21 mouse cellular contexts compared by ENCODE assay signal in the genomic region with DNA sequence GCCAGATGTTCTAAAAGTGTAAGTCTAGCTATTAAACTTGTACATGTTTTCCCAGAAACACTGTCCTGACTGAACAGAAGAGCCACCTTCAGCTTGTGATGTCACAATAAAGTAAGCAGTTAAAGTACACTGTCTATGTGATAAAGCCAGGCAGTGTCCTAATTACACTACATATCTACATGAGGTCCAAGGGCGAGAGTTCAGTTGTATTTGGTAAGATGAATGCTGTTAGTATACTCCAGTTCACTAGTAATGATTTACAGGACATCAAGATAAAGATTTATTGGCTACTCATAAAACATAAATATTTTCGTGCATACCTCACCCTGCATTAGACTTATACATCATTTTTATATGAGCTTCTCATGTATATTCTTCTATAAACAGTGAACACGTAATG.
A peak's percentile ranks its signal among the peaks of the same experiment; 100 is the strongest.
DNase-seq lines count a peak whose midpoint lies in the region; ATAC-seq and TF ChIP-seq lines count a peak whose summit lies in the region.
"Had no signal": no experiment of that assay in that cellular context is flagged by ENCODE, and none has a peak within 500 bp of the region (broad histone marks: within the 10 kb centered on the region; RNA-seq: fewer than 3 reads in every experiment).

No protein-coding gene starts in this region.

- no peak for DNase-seq in intestine, embryonic 14.5 days (ENCODE audit: low spot score)
- peak; percentile 60 for DNase-seq in large intestine, adult 2 months (ENCODE audit: low read depth, low spot score)
- no peak for DNase-seq in spleen, adult 12 weeks (ENCODE audit: low spot score)
- no peak for DNase-seq in right cerebral cortex, postnatal 36 days (ENCODE audit: low spot score in 2 of 2)
- no peak for DNase-seq in Muller cell, postnatal 12 days (ENCODE audit: inconsistent ontology term)
- no peak for DNase-seq in cerebellum, adult 2 months
- DNase-seq: adrenal gland, adult 8-10 months; adrenal gland, postnatal 14 days; adrenal gland, postnatal 36 days; cerebellum, adult 11-12 months; cerebellum, adult 8-10 months; cerebellum, adult 9-11 months; cerebellum, postnatal 36 days had no signal

- H3K9ac ChIP-seq in intestine, embryonic 14.5 days (ENCODE audit: low read length) = no peak overlapping the region
- H3K9ac ChIP-seq in intestine, embryonic 16.5 days (ENCODE audit: low read depth, low read length) = no peak overlapping the region
- H3K9ac ChIP-seq: embryonic facial prominence, embryonic 13.5 days; embryonic facial prominence, embryonic 15.5 days; forebrain, embryonic 13.5 days; forebrain, embryonic 15.5 days; forebrain, postnatal 0 days had no signal

- ATAC-seq in intestine, embryonic 14.5 days (replicated peaks; ENCODE audit: low FRiP score, low TSS enrichment, low read depth) = 0 out of 2 replicates have a peak, but pooled peaks have one; percentile 37
- ATAC-seq in intestine, embryonic 16.5 days = peak; percentile 98
- ATAC-seq: forebrain, embryonic 13.5 days; forebrain, embryonic 15.5 days had no signal

- no peak overlapping the region for H3K4me3 ChIP-seq in embryonic fibroblast, embryonic 13.5 days (ENCODE audit: insufficient read depth, low read length)
- H3K4me3 ChIP-seq in intestine, embryonic 14.5 days (ENCODE audit: low read depth, low read length) = no peak overlapping the region
- no peak overlapping the region for H3K4me3 ChIP-seq in intestine, embryonic 16.5 days (ENCODE audit: low read length)
- no peak overlapping the region for H3K4me3 ChIP-seq in cerebellum, adult 2 months (replicated peaks; ENCODE audit: insufficient read depth, low read depth, low read length)
- H3K4me3 ChIP-seq: embryonic facial prominence, embryonic 13.5 days; embryonic facial prominence, embryonic 15.5 days; forebrain, embryonic 13.5 days; forebrain, embryonic 15.5 days had no signal

- no peak overlapping the region for H3K4me2 ChIP-seq in intestine, embryonic 14.5 days (ENCODE audit: low read length)
- no peak overlapping the region for H3K4me2 ChIP-seq in intestine, embryonic 16.5 days (ENCODE audit: low read depth, low read length)
- H3K4me2 ChIP-seq: embryonic facial prominence, embryonic 13.5 days; embryonic facial prominence, embryonic 15.5 days; forebrain, embryonic 13.5 days; forebrain, embryonic 15.5 days had no signal

- H3K4me1 ChIP-seq in embryonic fibroblast, embryonic 13.5 days (ENCODE audit: control insufficient read depth, insufficient read depth, low read length) = no peaks in the 10 kb centered on the region
- H3K4me1 ChIP-seq in intestine, embryonic 14.5 days (replicated peaks; ENCODE audit: control insufficient read depth, insufficient read depth, low read length) = no peaks in the 10 kb centered on the region
- 0 out of 2 replicates have a peak, but pooled peaks cover 3% of the 10 kb centered on the region for H3K4me1 ChIP-seq in intestine, embryonic 16.5 days (ENCODE audit: control insufficient read depth, insufficient read depth, low read length)
- H3K4me1 ChIP-seq in cerebellum, adult 2 months (ENCODE audit: control insufficient read depth, insufficient read depth, low read length) = peaks cover 5% of the 10 kb centered on the region
- H3K4me1 ChIP-seq: forebrain, embryonic 13.5 days; forebrain, embryonic 15.5 days had no signal

- H3K27me3 ChIP-seq in intestine, embryonic 14.5 days (replicated peaks; ENCODE audit: control insufficient read depth, insufficient read depth, low read length) = no peaks in the 10 kb centered on the region
- H3K27me3 ChIP-seq in intestine, embryonic 16.5 days (replicated peaks; ENCODE audit: control insufficient read depth, insufficient read depth, low read length) = no peaks in the 10 kb centered on the region
- H3K27me3 ChIP-seq in cerebellum, adult 2 months (ENCODE audit: control insufficient read depth, insufficient read depth, low read length) = no peaks in the 10 kb centered on the region
- H3K27me3 ChIP-seq: embryonic facial prominence, embryonic 13.5 days; embryonic facial prominence, embryonic 15.5 days; forebrain, embryonic 13.5 days; forebrain, embryonic 15.5 days; Patski had no signal

- H3K27ac ChIP-seq in embryonic fibroblast, embryonic 13.5 days (ENCODE audit: insufficient read depth, low read length) = peak overlapping the region; percentile 61
- H3K27ac ChIP-seq in intestine, embryonic 14.5 days (ENCODE audit: low read depth) = no peak overlapping the region
- peak overlapping the region; percentile 9; the same call in 1 of the 2 replicates for H3K27ac ChIP-seq in intestine, embryonic 16.5 days (ENCODE audit: low read length)
- no peak overlapping the region for H3K27ac ChIP-seq in cerebellum, adult 2 months (ENCODE audit: insufficient read depth, low read length)
- H3K27ac ChIP-seq: embryonic facial prominence, embryonic 13.5 days; embryonic facial prominence, embryonic 15.5 days; forebrain, embryonic 13.5 days; forebrain, embryonic 15.5 days had no signal

- H3K36me3 ChIP-seq in intestine, embryonic 14.5 days (ENCODE audit: control insufficient read depth, insufficient read depth, low read length) = no peaks in the 10 kb centered on the region
- H3K36me3 ChIP-seq in intestine, embryonic 16.5 days (ENCODE audit: control insufficient read depth, insufficient read depth, low read length) = no peaks in the 10 kb centered on the region
- H3K36me3 ChIP-seq: embryonic facial prominence, embryonic 13.5 days; embryonic facial prominence, embryonic 15.5 days; forebrain, embryonic 15.5 days had no signal

- WGBS in intestine, embryonic 14.5 days = 51% methylated on average over 3 of the region's 3 CpGs
- WGBS in intestine, embryonic 16.5 days = 54% methylated on average over 3 of the region's 3 CpGs
- 24% methylated on average over 3 of the region's 3 CpGs for WGBS in large intestine, adult 2 months
- 95% methylated on average over 3 of the region's 3 CpGs for WGBS in cerebellum, adult 2 months

- H3K9me3 ChIP-seq in intestine, embryonic 14.5 days (ENCODE audit: control insufficient read depth, low read length) = no peaks in the 10 kb centered on the region
- no peaks in the 10 kb centered on the region for H3K9me3 ChIP-seq in intestine, embryonic 16.5 days (ENCODE audit: control insufficient read depth, low read length)
- H3K9me3 ChIP-seq: embryonic facial prominence, embryonic 13.5 days; embryonic facial prominence, embryonic 15.5 days; forebrain, embryonic 13.5 days; forebrain, embryonic 15.5 days had no signal

- TF ChIP-seq CTCF in embryonic fibroblast, embryonic 13.5 days (IDR thresholded peaks at IDR 0.05; ENCODE audit: borderline replicate concordance, insufficient read depth, low read length) = no peak
- no peak for TF ChIP-seq CTCF in cerebellum, adult 2 months (IDR thresholded peaks at IDR 0.05; ENCODE audit: borderline replicate concordance, insufficient read depth, low read depth, low read length)

- no peak for TF ChIP-seq POLR2A in embryonic fibroblast, embryonic 13.5 days (IDR thresholded peaks at IDR 0.05; ENCODE audit: low read depth, low read length)
- TF ChIP-seq POLR2A in cerebellum, adult 2 months (IDR thresholded peaks at IDR 0.05; ENCODE audit: borderline replicate concordance, insufficient read depth, low read length) = no peak

Comparison
In these comparisons a context has a peak if more than half of its experiments do, and no peak if none do; other contexts are left out.
1. H3K27ac ChIP-seq: peak in embryonic fibroblast, embryonic 13.5 days (single experiment) and intestine, embryonic 16.5 days (single experiment); none in intestine, embryonic 14.5 days (single experiment) and cerebellum, adult 2 months (single experiment).